Mouse (Mus musculus) stomach, postnatal 0 days (tissue): ENCODE measurements around the gene Pde4dip.

Source experiments
- CTCF ChIP-seq: IDR thresholded peaks from 2 replicates; pipeline ENCODE4 v1.5.1; 2016; ENCODE audit warnings: antibody characterized with exemption, low read depth, mild to moderate bottlenecking, moderate library complexity
- EP300 ChIP-seq: optimal IDR thresholded peaks from 2 replicates; pipeline ENCODE3; 2016; ENCODE audit warnings: antibody characterized with exemption

GRCm38 (mm10) chr3:97818383-97818982, 70.0 kb downstream of the Pde4dip start:
- TF ChIP-seq EP300 (no peak), CTCF (no peak)
